Mouse (Mus musculus) central nervous system, embryonic 14 days (tissue): ENCODE measurements around the gene Pkn3. TPM values are rescaled to one million over a fixed set of nuclear protein-coding genes. Genes with fewer than 3 reads are reported as not detected.

Experiments used
- polyA plus RNA-seq: library from polyadenylated mRNA; depleted of rRNA; stranded (reverse); fragments of >200 nt; gene quantifications from 2 replicates; pipeline ENCODE4 v1.2.3, GENCODE M21; 2012; rRNA removed

Pkn3 gene
- 9.1 TPM in 2 replicates for polyA plus RNA-seq

DNA sequence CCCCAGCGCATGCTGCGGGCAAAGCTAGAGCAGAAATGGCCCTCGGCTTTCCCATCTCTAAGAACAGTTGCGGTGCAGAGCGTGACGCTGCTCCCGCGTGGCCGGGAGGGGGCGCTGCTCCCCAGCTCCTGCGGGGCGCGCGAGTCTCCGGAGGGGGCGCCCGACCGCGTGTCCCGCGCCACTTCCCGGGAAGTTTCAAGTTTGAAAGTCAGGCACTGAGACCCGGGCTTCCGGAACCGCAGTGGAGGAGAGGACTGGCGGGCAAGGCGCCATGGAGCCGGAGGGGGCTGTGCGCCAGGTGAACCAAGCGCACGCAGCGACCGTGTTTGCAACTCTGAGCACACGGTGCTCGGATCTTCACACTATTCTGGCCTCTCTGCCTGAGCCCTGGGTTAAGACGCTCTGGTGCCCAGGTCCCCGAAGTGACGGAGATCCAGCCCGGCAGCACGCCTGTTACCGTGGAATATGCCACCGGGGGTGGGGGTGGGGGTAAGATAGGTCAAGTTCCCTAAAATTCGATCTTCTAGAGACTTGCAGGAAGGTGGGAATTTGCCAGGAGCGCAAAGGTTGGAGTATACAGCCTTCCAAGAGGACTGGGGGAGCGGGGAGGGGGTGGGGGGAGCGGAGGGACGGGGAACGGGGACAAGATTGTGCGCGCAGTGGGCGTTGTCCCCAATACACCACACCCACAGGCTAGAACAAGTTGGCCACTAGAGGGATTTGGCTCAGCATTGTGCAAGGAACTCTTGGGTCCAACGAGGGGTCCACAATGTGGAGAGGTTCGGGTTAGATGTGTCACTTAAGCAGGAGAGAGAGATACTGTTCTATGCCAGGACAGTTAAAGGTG is at the start of gene Pkn3:
Gene Pkn3, plus strand, starts transcription at position 183 of the 847 bp plus-strand sequence.

GRCm38 (mm10) chr2:30048699-30049388 is 28.6 kb upstream of the Pkn3 start, which contains the start of gene Wdr34:
Gene Wdr34 (minus strand): TSS chr2:30048881.

GRCm38 (mm10) chr2:30057223-30057904 is 20.1 kb upstream of the Pkn3 start, which contains the start of gene Set:
Gene Set (plus strand): TSS chr2:30057378.

DNA sequence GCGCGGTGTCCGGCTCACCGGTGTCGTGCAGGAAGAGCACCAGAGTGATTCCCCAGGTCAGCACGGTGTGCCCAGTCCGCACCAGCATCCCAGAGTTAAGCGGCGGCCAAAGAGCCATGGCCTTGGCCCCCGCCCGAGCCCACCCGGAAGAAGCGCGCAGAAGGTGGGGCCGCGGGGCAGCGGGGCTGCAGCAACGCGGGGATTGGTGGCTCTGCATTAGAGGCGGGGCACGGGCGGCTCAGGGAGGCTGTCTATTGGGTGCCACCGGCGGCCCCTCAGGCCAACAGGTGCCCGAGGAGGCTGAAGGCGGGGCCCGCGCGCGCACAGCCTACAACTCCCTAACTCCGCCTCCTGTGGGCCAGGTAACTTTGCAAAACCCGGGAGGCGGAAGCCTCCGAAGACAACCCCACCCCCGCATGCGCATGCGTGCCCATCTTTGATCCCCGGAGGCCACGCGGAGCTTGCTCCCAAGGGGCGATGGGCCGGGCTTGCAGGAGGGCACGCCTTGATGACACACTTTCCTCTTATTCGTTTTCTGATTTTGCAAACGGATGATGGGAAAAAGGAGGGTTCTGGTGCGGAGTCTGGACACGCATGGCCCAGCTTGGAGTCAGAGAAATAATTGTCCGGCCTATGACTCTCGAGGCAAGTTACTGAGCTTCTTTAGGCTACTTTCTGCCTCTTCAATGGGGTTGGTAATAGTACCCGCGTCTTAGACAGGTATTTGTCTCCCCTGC is 16.2 kb downstream of the Pkn3 start, which contains the start of gene Zdhhc12:
Gene Zdhhc12, minus strand, starts transcription at position 178 of the 737 bp plus-strand sequence.

GRCm38 (mm10) chr2:30124472-30125274 is 47.2 kb downstream of the Pkn3 start, which contains the start of gene Zer1:
Gene Zer1 (minus strand): TSS chr2:30124585.

GRCm38 (mm10) chr2:30133613-30134377 is 56.3 kb downstream of the Pkn3 start, which contains the start of gene Tbc1d13:
Gene Tbc1d13 (plus strand): TSS chr2:30133746.

Other genes with a start within 250 kb of the Pkn3 start
- gene Cercam, start 208.5 kb upstream of the Pkn3 start, polyA plus RNA-seq: 27.7 and 42.4 TPM in 2 replicates
- gene Odf2, start 188.5 kb upstream of the Pkn3 start, polyA plus RNA-seq: 92.1 and 102 TPM in 2 replicates
- 55.0 and 55.1 TPM in 2 replicates for gene Gle1, start 142.3 kb upstream of the Pkn3 start, polyA plus RNA-seq
- 550 and 589 TPM in 2 replicates for gene Sptan1, start 112.1 kb upstream of the Pkn3 start, polyA plus RNA-seq
- 63.2 and 64.7 TPM in 2 replicates for gene Wdr34, start 28.8 kb upstream of the Pkn3 start, polyA plus RNA-seq
- 346 and 393 TPM in 2 replicates for gene Set, start 20.3 kb upstream of the Pkn3 start, polyA plus RNA-seq
- gene Zdhhc12, start 16.0 kb downstream of the Pkn3 start, polyA plus RNA-seq: 30.2 and 39.0 TPM in 2 replicates
- 69.0 TPM in 2 replicates for gene Zer1, start 46.9 kb downstream of the Pkn3 start, polyA plus RNA-seq
- gene Tbc1d13, start 56.1 kb downstream of the Pkn3 start, polyA plus RNA-seq: 61.3 and 63.8 TPM in 2 replicates
- gene Endog, start 93.8 kb downstream of the Pkn3 start, polyA plus RNA-seq: 14.6 and 18.2 TPM in 2 replicates
- gene Spout1, start 100.8 kb downstream of the Pkn3 start, polyA plus RNA-seq: 54.3 and 55.7 TPM in 2 replicates
- 31.1 and 32.9 TPM in 2 replicates for gene Kyat1, start 128.2 kb downstream of the Pkn3 start, polyA plus RNA-seq
- gene Lrrc8a, start 160.0 kb downstream of the Pkn3 start, polyA plus RNA-seq: 26.6 and 28.7 TPM in 2 replicates
- gene Gm28035, start 162.9 kb downstream of the Pkn3 start, polyA plus RNA-seq: 11.1 and 16.3 TPM in 2 replicates
- 16.7 and 19.0 TPM in 2 replicates for gene Phyhd1, start 188.5 kb downstream of the Pkn3 start, polyA plus RNA-seq
- not detected in 2 replicates for gene Gm28038, start 203.4 kb downstream of the Pkn3 start, polyA plus RNA-seq
- 11.0 and 12.2 TPM in 2 replicates for gene Dolk, start 208.7 kb downstream of the Pkn3 start, polyA plus RNA-seq
- gene Nup188, start 208.7 kb downstream of the Pkn3 start, polyA plus RNA-seq: 42.1 and 44.5 TPM in 2 replicates